Mouse (Mus musculus): Measurements from ENCODE around the gene Ckmt2. TPM values are rescaled to one million over a fixed set of nuclear protein-coding genes. Genes with fewer than 3 reads are reported as not detected.

The Ckmt2 gene
- polyA plus RNA-seq, 1 experiment from 2014 or later = not detected

DNA sequence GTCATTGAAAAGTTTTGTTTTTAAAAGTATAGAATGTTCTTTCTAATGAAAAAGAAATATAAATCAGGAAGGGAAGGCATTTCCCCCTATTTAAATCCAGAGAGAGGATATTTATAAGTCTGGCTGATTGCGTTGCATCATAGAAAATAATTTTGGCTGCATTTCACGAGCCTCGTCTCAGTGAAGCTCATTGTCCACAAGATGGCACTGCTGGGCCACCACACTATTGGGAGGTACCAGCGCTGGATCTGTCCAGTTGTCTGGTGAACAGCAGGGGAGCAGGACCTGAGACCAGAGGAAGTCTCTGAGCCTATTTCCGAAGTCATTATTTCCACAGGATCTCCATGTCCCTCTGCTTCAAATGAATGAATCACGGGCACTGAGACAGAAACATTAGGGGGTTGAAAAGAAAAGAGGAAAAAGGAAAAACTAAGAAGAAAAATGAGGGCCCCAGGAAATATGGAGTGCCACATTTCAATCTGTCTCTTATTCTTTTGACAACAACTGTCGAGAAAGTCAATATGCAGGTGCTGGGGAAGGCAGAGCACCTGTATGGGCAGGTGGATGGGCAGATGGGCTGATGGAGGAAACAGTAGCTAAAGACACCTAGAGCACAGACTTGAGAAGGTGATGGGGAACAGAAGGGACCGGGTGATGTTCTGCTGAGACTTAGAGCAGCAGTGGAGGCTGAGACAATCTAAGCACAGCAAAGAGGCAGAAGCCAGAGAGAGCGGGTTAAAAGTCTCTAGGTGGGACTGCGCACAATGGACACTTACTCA lies 31.7 kb upstream of the Ckmt2 start:
- Histone ChIP-seq H3K4me1 (ENCODE audit: control insufficient read depth, insufficient read depth, low read length) (no peaks in the 10 kb centered on the region), H3K36me3 (ENCODE audit: control insufficient read depth, insufficient read depth, low read length) (no peaks in the 10 kb centered on the region), H3K4me3 (ENCODE audit: low read depth, low read length) (no peak overlapping the region), H3K9ac (ENCODE audit: low read depth, low read length) (no peak overlapping the region), H3K27ac (ENCODE audit: low read length) (no peak overlapping the region), H3K9me3 (replicated peaks; ENCODE audit: control insufficient read depth, low read length, poor library complexity, severe bottlenecking) (no peaks in the 10 kb centered on the region), H3K27me3 (ENCODE audit: control insufficient read depth, insufficient read depth, low read depth, low read length) (no peaks in the 10 kb centered on the region), H3K4me2 (ENCODE audit: low read length) (no peak overlapping the region)
- 37% methylated on average over 10 of the region's 10 CpGs for WGBS
- ATAC-seq = peak; percentile 88

DNA sequence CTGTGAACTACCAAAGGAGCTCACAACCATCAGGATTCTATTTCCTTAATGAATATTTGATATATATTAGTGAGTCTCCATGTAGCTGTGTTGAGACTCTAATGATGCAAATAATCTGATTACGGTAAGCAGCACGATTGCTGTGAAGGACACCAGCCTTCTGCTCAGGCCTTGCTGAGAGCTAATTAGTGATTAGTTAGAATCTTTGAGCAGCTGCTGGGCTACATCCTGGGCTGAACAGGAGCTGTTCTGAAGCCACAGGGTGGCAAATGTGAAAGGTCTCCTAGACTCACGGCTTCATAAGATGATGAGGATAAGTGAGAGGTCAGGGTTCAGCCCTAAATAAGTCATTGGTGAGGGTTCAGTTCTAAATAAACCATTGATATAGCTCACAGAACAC lies 29.7 kb upstream of the Ckmt2 start:
- Histone ChIP-seq H3K9ac (ENCODE audit: low read depth, low read length) (no peak overlapping the region), H3K27me3 (ENCODE audit: control insufficient read depth, insufficient read depth, low read depth, low read length) (no peaks in the 10 kb centered on the region), H3K4me2 (ENCODE audit: low read length) (no peak overlapping the region), H3K4me3 (ENCODE audit: low read depth, low read length) (no peak overlapping the region), H3K9me3 (replicated peaks; ENCODE audit: control insufficient read depth, low read length, poor library complexity, severe bottlenecking) (no peaks in the 10 kb centered on the region), H3K4me1 (ENCODE audit: control insufficient read depth, insufficient read depth, low read length) (no peaks in the 10 kb centered on the region), H3K27ac (ENCODE audit: low read length) (no peak overlapping the region), H3K36me3 (ENCODE audit: control insufficient read depth, insufficient read depth, low read length) (no peaks in the 10 kb centered on the region)
- no peak for ATAC-seq
- 44% methylated on average over 3 of the region's 3 CpGs for whole genome bisulfite sequencing

DNA sequence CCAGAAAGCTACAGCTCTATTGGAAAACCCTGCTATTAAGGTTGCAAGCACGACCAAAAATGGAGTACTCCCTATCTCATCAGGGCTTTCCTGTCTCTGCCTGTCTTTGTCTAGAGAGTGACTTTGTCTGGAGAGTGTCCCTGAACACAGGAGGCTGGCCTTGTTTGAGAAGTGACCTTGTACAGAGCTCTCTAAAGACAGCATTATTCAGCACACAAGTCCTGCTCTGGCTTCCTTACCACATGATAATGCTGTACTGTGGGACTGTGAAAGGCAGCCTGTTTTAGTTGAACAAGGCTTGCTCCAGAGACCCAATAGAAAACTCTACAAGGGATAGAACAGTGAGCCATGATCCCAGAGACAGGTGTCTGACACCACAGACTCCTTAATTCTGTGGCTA lies 19.8 kb upstream of the Ckmt2 start:
- Histone ChIP-seq H3K4me2 (ENCODE audit: low read length) (no peak overlapping the region), H3K9me3 (replicated peaks; ENCODE audit: control insufficient read depth, low read length, poor library complexity, severe bottlenecking) (no peaks in the 10 kb centered on the region), H3K27me3 (ENCODE audit: control insufficient read depth, insufficient read depth, low read depth, low read length) (no peaks in the 10 kb centered on the region; the same call in 1 of the 2 replicates), H3K36me3 (ENCODE audit: control insufficient read depth, insufficient read depth, low read length) (no peaks in the 10 kb centered on the region), H3K27ac (ENCODE audit: low read length) (no peak overlapping the region), H3K4me1 (ENCODE audit: control insufficient read depth, insufficient read depth, low read length) (no peaks in the 10 kb centered on the region), H3K4me3 (ENCODE audit: low read depth, low read length) (no peak overlapping the region), H3K9ac (ENCODE audit: low read depth, low read length) (no peak overlapping the region)
- WGBS = 67% methylated on average over 1 of the region's 1 CpGs
- no peak for ATAC-seq

DNA sequence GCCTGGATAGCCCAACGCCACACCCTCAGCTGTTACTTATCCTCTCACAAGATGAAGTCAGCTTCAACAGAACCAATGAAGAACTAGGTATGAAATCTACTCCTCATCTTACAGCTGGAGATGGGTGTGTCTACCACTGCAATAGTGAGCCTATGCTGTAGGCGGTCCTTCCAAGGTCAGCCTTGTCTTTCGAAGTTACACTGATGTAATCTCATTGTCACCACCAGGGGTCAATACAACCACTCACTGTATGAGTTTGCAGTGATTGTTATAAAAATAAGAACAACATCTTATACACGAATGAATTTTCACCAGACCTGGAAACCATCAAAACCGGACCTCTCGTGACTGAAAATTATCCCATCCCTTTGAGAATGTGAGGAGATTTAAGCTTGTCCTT lies 16.4 kb upstream of the Ckmt2 start:
- Histone ChIP-seq H3K4me3 (ENCODE audit: low read depth, low read length) (no peak overlapping the region), H3K9me3 (replicated peaks; ENCODE audit: control insufficient read depth, low read length, poor library complexity, severe bottlenecking) (no peaks in the 10 kb centered on the region), H3K27me3 (ENCODE audit: control insufficient read depth, insufficient read depth, low read depth, low read length) (no peaks in the 10 kb centered on the region; the same call in 1 of the 2 replicates), H3K9ac (ENCODE audit: low read depth, low read length) (no peak overlapping the region), H3K27ac (ENCODE audit: low read length) (no peak overlapping the region), H3K36me3 (ENCODE audit: control insufficient read depth, insufficient read depth, low read length) (no peaks in the 10 kb centered on the region), H3K4me2 (ENCODE audit: low read length) (no peak overlapping the region), H3K4me1 (ENCODE audit: control insufficient read depth, insufficient read depth, low read length) (no peaks in the 10 kb centered on the region)
- 83% methylated on average over 6 of the region's 6 CpGs for WGBS
- ATAC-seq = no peak

DNA sequence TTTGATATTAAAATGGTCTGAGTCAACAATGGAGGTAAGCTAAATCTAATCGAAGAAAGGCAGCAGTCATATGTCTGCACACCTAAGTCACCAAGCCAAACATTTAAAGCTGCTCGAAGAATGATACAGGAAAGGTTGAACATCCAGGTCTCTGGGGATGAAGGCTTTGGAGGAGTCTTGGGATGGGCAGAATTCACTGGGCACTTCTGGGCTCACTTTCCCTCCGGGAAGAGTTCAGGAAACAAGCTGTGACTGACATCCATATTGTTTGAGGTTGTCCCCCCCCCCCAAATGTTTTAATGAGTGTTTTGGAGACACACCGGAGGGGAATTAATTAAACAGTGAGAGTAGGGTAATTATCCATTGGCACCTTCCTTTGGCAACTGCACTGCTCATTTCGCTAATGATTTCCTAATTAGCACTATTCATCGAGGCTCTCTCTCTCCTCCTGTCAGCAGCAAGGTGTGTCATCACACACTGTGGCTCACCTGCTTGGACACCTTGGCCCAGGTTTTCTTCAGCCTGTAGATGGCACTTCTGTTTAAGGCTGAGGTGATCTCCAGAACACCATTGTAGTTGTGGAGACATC lies 13.4 kb upstream of the Ckmt2 start:
- H3K36me3 ChIP-seq (ENCODE audit: control insufficient read depth, insufficient read depth, low read length) = no peaks in the 10 kb centered on the region
- H3K9me3 ChIP-seq (replicated peaks; ENCODE audit: control insufficient read depth, low read length, poor library complexity, severe bottlenecking) = no peaks in the 10 kb centered on the region
- 81% methylated on average over 6 of the region's 6 CpGs for WGBS
- H3K27ac ChIP-seq (ENCODE audit: low read length) = no peak overlapping the region
- ATAC-seq = no peak
- H3K4me1 ChIP-seq (ENCODE audit: control insufficient read depth, insufficient read depth, low read length) = no peaks in the 10 kb centered on the region
- H3K27me3 ChIP-seq (ENCODE audit: control insufficient read depth, insufficient read depth, low read depth, low read length) = no peaks in the 10 kb centered on the region; the same call in 1 of the 2 replicates
- no peak overlapping the region for H3K4me2 ChIP-seq (ENCODE audit: low read length)
- no peak overlapping the region for H3K9ac ChIP-seq (ENCODE audit: low read depth, low read length)
- H3K4me3 ChIP-seq (ENCODE audit: low read depth, low read length) = no peak overlapping the region

DNA sequence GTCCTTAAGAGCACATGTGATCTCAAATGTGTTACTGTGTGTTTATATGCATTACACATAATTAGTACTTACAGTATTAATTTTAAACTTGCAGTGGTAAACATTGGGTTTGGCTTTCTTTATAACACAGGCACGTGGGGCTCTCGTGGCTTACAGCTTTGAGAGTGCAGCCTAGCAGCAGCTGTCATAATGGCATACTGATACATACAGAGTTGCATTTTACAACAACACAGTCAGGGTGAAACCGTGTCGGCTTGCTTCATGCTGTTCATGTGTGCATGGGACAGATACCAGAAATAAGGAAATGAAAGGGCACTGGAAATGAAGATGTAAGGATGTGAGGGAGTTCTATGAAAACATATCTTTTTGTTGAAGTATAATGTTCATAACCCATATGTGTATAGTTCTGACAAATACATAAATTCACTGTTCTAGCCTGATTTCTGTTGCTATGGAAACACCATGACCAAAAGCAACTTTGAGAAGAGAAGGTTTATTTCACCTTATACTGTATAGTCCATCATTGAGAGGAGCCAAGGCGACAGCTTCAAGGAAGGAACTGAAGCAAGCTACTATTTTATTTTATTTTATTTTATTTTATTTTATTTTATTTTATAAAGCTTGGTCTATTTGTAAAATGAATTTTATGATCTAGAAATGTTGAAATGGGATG lies 8.2 kb upstream of the Ckmt2 start:
- H3K27ac ChIP-seq (ENCODE audit: low read length) = no peak overlapping the region
- no peaks in the 10 kb centered on the region for H3K27me3 ChIP-seq (ENCODE audit: control insufficient read depth, insufficient read depth, low read depth, low read length)
- H3K4me1 ChIP-seq (ENCODE audit: control insufficient read depth, insufficient read depth, low read length) = no peaks in the 10 kb centered on the region
- no peak overlapping the region for H3K9ac ChIP-seq (ENCODE audit: low read depth, low read length)
- 77% methylated on average over 5 of the region's 5 CpGs for WGBS
- no peak overlapping the region for H3K4me2 ChIP-seq (ENCODE audit: low read length)
- no peaks in the 10 kb centered on the region for H3K9me3 ChIP-seq (replicated peaks; ENCODE audit: control insufficient read depth, low read length, poor library complexity, severe bottlenecking)
- H3K36me3 ChIP-seq (ENCODE audit: control insufficient read depth, insufficient read depth, low read length) = no peaks in the 10 kb centered on the region
- H3K4me3 ChIP-seq (ENCODE audit: low read depth, low read length) = no peak overlapping the region
- peak; percentile 54; the same call in 1 of the 2 replicates for ATAC-seq

DNA sequence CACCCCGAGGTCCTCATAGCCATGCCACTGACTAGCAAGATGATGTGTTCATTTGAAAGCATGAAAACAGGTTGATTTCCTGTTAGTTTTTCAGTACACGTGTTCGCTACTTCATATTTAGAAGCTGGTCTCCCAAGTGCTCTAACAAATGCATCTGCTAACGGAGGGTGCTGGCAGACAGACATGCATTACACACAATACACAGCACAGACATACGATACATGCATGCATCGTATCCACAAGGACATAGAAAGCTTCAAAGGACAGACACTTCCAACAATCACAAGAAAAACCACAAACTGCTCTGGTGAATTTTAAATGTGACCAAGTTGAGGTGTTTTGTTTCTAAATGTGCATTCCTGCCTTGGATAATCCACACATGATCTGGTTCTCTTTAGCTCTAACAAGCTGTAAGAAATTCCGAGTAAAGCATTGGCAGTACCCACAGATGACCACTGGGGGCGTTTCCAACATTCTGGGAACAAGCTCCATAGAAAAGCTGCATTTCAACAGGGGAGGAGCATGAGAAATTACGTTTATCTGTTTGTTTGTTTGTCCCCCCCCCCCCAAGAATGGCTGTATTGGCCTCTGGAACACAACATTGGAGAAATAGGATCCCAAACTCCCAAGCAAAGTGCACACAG lies 5.3 kb upstream of the Ckmt2 start:
- Histone ChIP-seq H3K27ac (ENCODE audit: low read length) (no peak overlapping the region), H3K4me2 (ENCODE audit: low read length) (no peak overlapping the region), H3K4me3 (ENCODE audit: low read depth, low read length) (no peak overlapping the region), H3K27me3 (ENCODE audit: control insufficient read depth, insufficient read depth, low read depth, low read length) (no peaks in the 10 kb centered on the region), H3K9ac (ENCODE audit: low read depth, low read length) (no peak overlapping the region), H3K4me1 (ENCODE audit: control insufficient read depth, insufficient read depth, low read length) (no peaks in the 10 kb centered on the region), H3K36me3 (ENCODE audit: control insufficient read depth, insufficient read depth, low read length) (no peaks in the 10 kb centered on the region), H3K9me3 (replicated peaks; ENCODE audit: control insufficient read depth, low read length, poor library complexity, severe bottlenecking) (no peaks in the 10 kb centered on the region)
- 0 out of 2 replicates have a peak, but pooled peaks have one; percentile 37 for ATAC-seq
- 62% methylated on average over 9 of the region's 9 CpGs for WGBS

DNA sequence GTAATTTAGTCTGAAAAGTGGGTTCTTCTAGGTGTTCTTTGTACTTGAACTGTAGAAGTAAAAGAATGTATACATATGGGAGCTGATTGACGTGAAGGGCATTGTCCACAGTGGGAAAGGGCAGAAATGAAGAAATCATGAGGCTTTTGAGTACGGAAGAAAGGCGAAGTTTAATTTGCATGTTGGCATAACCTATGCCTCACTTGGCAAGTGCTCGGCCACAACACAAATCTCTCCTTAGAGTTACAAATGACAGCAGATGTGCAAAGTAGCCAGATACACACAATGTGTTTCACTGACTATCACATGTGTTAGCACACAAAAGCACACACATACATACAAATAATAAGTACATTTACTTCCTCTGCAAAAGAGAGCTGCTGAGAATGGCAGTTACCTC lies 3.6 kb upstream of the Ckmt2 start:
- no peaks in the 10 kb centered on the region for H3K4me1 ChIP-seq (ENCODE audit: control insufficient read depth, insufficient read depth, low read length)
- no peak overlapping the region for H3K4me2 ChIP-seq (ENCODE audit: low read length)
- WGBS = 88% methylated on average over 4 of the region's 4 CpGs
- no peaks in the 10 kb centered on the region for H3K9me3 ChIP-seq (replicated peaks; ENCODE audit: control insufficient read depth, low read length, poor library complexity, severe bottlenecking)
- no peak for ATAC-seq
- no peak overlapping the region for H3K4me3 ChIP-seq (ENCODE audit: low read depth, low read length)
- no peaks in the 10 kb centered on the region for H3K36me3 ChIP-seq (ENCODE audit: control insufficient read depth, insufficient read depth, low read length)
- no peak overlapping the region for H3K27ac ChIP-seq (ENCODE audit: low read length)
- H3K27me3 ChIP-seq (ENCODE audit: control insufficient read depth, insufficient read depth, low read depth, low read length) = no peaks in the 10 kb centered on the region
- H3K9ac ChIP-seq (ENCODE audit: low read depth, low read length) = no peak overlapping the region

Data from midbrain, embryonic 16.5 days (tissue).